Mouse (Mus musculus): ENCODE results near the gene Epha2.
A peak's percentile ranks its signal among the peaks of the same experiment; 100 is the strongest.

Epha2 gene

GRCm38 (mm10) chr4:141301116-141301553 lies at the start of gene Epha2:
Gene Epha2 (plus strand): TSS chr4:141301240.
- DNase-seq, result peak; percentile 95 to 98

GRCm38 (mm10) chr4:141252641-141253040 lies 48.4 kb upstream of the Epha2 start:
- peak in 1 of 2 experiments; percentile 28 for DNase-seq

- peak; percentile 47 to 57 for DNase-seq
Observed at GRCm38 (mm10) chr4:141254234-141254633, 46.8 kb upstream of the Epha2 start.

GRCm38 (mm10) chr4:141257440-141257839 lies 43.6 kb upstream of the Epha2 start:
- DNase-seq, result peak in 1 of 2 experiments; percentile 45

GRCm38 (mm10) chr4:141259413-141259812 lies 41.6 kb upstream of the Epha2 start:
- no peak for DNase-seq

- no peak for DNase-seq
Observed at GRCm38 (mm10) chr4:141260007-141260723, 40.9 kb upstream of the Epha2 start.

GRCm38 (mm10) chr4:141262906-141263637 lies 38.0 kb upstream of the Epha2 start:
- DNase-seq, result no peak

- DNase-seq, result no peak
Observed at GRCm38 (mm10) chr4:141265979-141266637, 34.9 kb upstream of the Epha2 start.

- DNase-seq, result no peak
Observed at GRCm38 (mm10) chr4:141267250-141267649, 33.8 kb upstream of the Epha2 start.

- DNase-seq, result peak in 1 of 2 experiments; percentile 80
Observed at GRCm38 (mm10) chr4:141267837-141268236, 33.2 kb upstream of the Epha2 start.

GRCm38 (mm10) chr4:141268350-141268749 lies 32.7 kb upstream of the Epha2 start:
- no peak for DNase-seq

- DNase-seq, result no peak
Observed at GRCm38 (mm10) chr4:141269080-141269479, 32.0 kb upstream of the Epha2 start.

GRCm38 (mm10) chr4:141270201-141270940 lies 30.7 kb upstream of the Epha2 start:
- DNase-seq, result no peak

- no peak for DNase-seq
Observed at GRCm38 (mm10) chr4:141271228-141271627, 29.8 kb upstream of the Epha2 start.

- DNase-seq, result peak in 1 of 2 experiments; percentile 73
Observed at GRCm38 (mm10) chr4:141271721-141272120, 29.3 kb upstream of the Epha2 start.

- no peak for DNase-seq
Observed at GRCm38 (mm10) chr4:141272878-141273277, 28.2 kb upstream of the Epha2 start.

GRCm38 (mm10) chr4:141273296-141273695 lies 27.7 kb upstream of the Epha2 start:
- peak; percentile 67 to 89 for DNase-seq

- DNase-seq, result no peak
Observed at GRCm38 (mm10) chr4:141274485-141275341, 26.3 kb upstream of the Epha2 start.

- no peak for DNase-seq
Observed at GRCm38 (mm10) chr4:141277157-141277556, 23.9 kb upstream of the Epha2 start.

GRCm38 (mm10) chr4:141278154-141278553 lies 22.9 kb upstream of the Epha2 start:
- DNase-seq, result peak; percentile 91 to 95

GRCm38 (mm10) chr4:141279327-141279726 lies 21.7 kb upstream of the Epha2 start:
- no peak for DNase-seq

GRCm38 (mm10) chr4:141279783-141280182 lies 21.3 kb upstream of the Epha2 start:
- no peak for DNase-seq

All from kidney, postnatal 25 days (tissue).